Mouse (Mus musculus) lung, postnatal 0 days (tissue): Measurements from ENCODE around the gene Cyp4f40. TPM values are rescaled to one million over a fixed set of nuclear protein-coding genes. Genes with fewer than 3 reads are reported as not detected.
"Not testable (repeated sequence)": the region's sequence is repeated elsewhere in the genome, so short reads cannot be mapped to it uniquely, and the experiment has no call there.

ENCODE experiments used
- ATAC-seq: fragments of 200-750 bp; cut with Nextera tagmentation; 2 replicates; pipeline ENCODE4 v1.8.0; 2017; ENCODE audit warnings: moderate library complexity
- DNase-seq: peaks from one replicate; pipeline ENCODE4 v3.0.0-alpha.2; 2016; ENCODE audit warnings: low spot score
- H3K27ac ChIP-seq: fragments of 300-500 bp; sonication (generic); 2 replicates; pipeline ENCODE4 v1.5.1; 2014; ENCODE audit warnings: antibody characterized with exemption, mild to moderate bottlenecking, low read length, mixed read lengths
- H3K27me3 ChIP-seq: fragments of 300-500 bp; sonication (generic); replicated peaks from 2 replicates; pipeline ENCODE4 v1.6.1; 2014; ENCODE audit warnings: low read length, mixed read lengths; ENCODE audit not compliant: insufficient read depth
- H3K36me3 ChIP-seq: fragments of 300-500 bp; sonication (generic); 2 replicates; pipeline ENCODE4 v1.6.1; 2014; ENCODE audit warnings: low read length, mixed read lengths; ENCODE audit not compliant: insufficient read depth
- H3K4me1 ChIP-seq: fragments of 300-500 bp; sonication (generic); 2 replicates; pipeline ENCODE4 v1.6.1; 2014; ENCODE audit warnings: antibody characterized with exemption, low read depth, low read length, mixed read lengths; ENCODE audit not compliant: insufficient read depth
- H3K4me2 ChIP-seq: fragments of 300-500 bp; sonication (generic); replicated peaks from 2 replicates; pipeline ENCODE4 v1.6.1; 2014; ENCODE audit warnings: low read depth, mild to moderate bottlenecking, low read length, moderate library complexity, mixed read lengths
- H3K4me3 ChIP-seq: fragments of 300-500 bp; sonication (generic); 2 replicates; pipeline ENCODE4 v1.5.1; 2014; ENCODE audit warnings: low read depth, low read length
- H3K9ac ChIP-seq: fragments of 300-500 bp; sonication (generic); replicated peaks from 2 replicates; pipeline ENCODE4 v1.6.1; 2014; ENCODE audit warnings: low read depth, mild to moderate bottlenecking
- H3K9me3 ChIP-seq: fragments of 300-500 bp; sonication (generic); 2 replicates; pipeline ENCODE4 v1.6.1; 2016; ENCODE audit warnings: low read length, mixed read lengths
- CTCF ChIP-seq: IDR thresholded peaks from 2 replicates; pipeline ENCODE4 v1.5.1; 2016; ENCODE audit warnings: antibody characterized with exemption, mild to moderate bottlenecking
- EP300 ChIP-seq: IDR thresholded peaks from 2 replicates; pipeline ENCODE4 v1.6.1; 2016; ENCODE audit warnings: antibody characterized with exemption, mild to moderate bottlenecking, control low read depth
- WGBS: fragments of 180-500 bp; shearing (Covaris S2); extraction: QIAGEN DNeasy Blood & Tissue Kit; methylation state at CpG from one replicate; pipeline ENCODE4 v1.1.7; 2014; 5-methylcytosine and 5-hydroxymethylcytosine counted together
- polyA plus RNA-seq: library from polyadenylated mRNA; unstranded; fragments of >200 nt; fragmentation: Nextera tagmentation; extraction: Ambion mirVana; gene quantifications from 2 replicates; pipeline ENCODE4 v1.2.1, GENCODE M21; 2015

Gene Cyp4f40
- polyA plus RNA-seq, 1 experiment from 2014 or later: not detected

GRCm38 (mm10) chr17:32685048-32685750 lies 26.5 kb downstream of the Cyp4f40 start, which contains the start of gene Cyp4f15:
Cyp4f15 (plus strand) TSS chr17:32685627.
- Histone ChIP-seq H3K4me1 (no peaks in the 10 kb centered on the region), H3K9me3 (no peaks in the 10 kb centered on the region), H3K36me3 (no peaks in the 10 kb centered on the region), H3K4me2 (no peak within 1 kb of the TSS), H3K9ac (no peak within 1 kb of the TSS), H3K4me3 (no peak within 1 kb of the TSS), H3K27me3 (no peaks in the 10 kb centered on the region), H3K27ac (no peak within 1 kb of the TSS)
- no peak for TF ChIP-seq EP300
- no peak for TF ChIP-seq CTCF
- DNase-seq (no peak), ATAC-seq (no peak)
- 24% methylated on average over 7 of the region's 7 CpGs for WGBS

- Histone ChIP-seq H3K27me3 (no peaks in the 10 kb centered on the region), H3K27ac (no peak overlapping the region), H3K9ac (no peak overlapping the region), H3K9me3 (no peaks in the 10 kb centered on the region), H3K4me2 (no peak overlapping the region), H3K4me3 (no peak overlapping the region), H3K4me1 (no peaks in the 10 kb centered on the region), H3K36me3 (no peaks in the 10 kb centered on the region)
- TF ChIP-seq EP300: no peak
- TF ChIP-seq CTCF: no peak
- no peak for DNase-seq
- no peak for ATAC-seq
- 91% methylated on average over 5 of the region's 5 CpGs for WGBS
Measured at GRCm38 (mm10) chr17:32686722-32687121, 28.0 kb downstream of the Cyp4f40 start.

GRCm38 (mm10) chr17:32690959-32691358 lies 32.3 kb downstream of the Cyp4f40 start:
- no peaks in the 10 kb centered on the region for H3K36me3 ChIP-seq
- H3K27me3 ChIP-seq: no peaks in the 10 kb centered on the region
- WGBS: 87% methylated on average over 1 of the region's 1 CpGs
- ATAC-seq: no peak
- no peaks in the 10 kb centered on the region for H3K9me3 ChIP-seq
- no peak for DNase-seq
- TF ChIP-seq EP300 (no peak), CTCF (no peak)
- H3K9ac ChIP-seq: no peak overlapping the region
- no peaks in the 10 kb centered on the region for H3K4me1 ChIP-seq
- H3K4me2 ChIP-seq: no peak overlapping the region
- no peak overlapping the region for H3K4me3 ChIP-seq
- no peak overlapping the region for H3K27ac ChIP-seq

GRCm38 (mm10) chr17:32702826-32703225 lies 44.1 kb downstream of the Cyp4f40 start:
- no peak overlapping the region for H3K27ac ChIP-seq
- H3K36me3 ChIP-seq: no peaks in the 10 kb centered on the region
- peak; percentile 32 for DNase-seq
- TF ChIP-seq CTCF: peak; percentile 52
- no peak for TF ChIP-seq EP300
- H3K4me3 ChIP-seq: no peak overlapping the region
- 34% methylated on average over 22 of the region's 22 CpGs for WGBS
- peak; percentile 76 for ATAC-seq
- peak overlapping the region; percentile 27; the same call in 1 of the 2 replicates for H3K4me2 ChIP-seq
- H3K27me3 ChIP-seq: no peaks in the 10 kb centered on the region
- no peaks in the 10 kb centered on the region for H3K4me1 ChIP-seq
- H3K9me3 ChIP-seq: no peaks in the 10 kb centered on the region
- no peak overlapping the region for H3K9ac ChIP-seq

GRCm38 (mm10) chr17:32710541-32710940 lies 51.8 kb downstream of the Cyp4f40 start:
- not testable (repeated sequence) for H3K9ac ChIP-seq, H3K9me3 ChIP-seq, ATAC-seq, H3K4me1 ChIP-seq, H3K27me3 ChIP-seq, H3K36me3 ChIP-seq, H3K4me3 ChIP-seq, DNase-seq, H3K4me2 ChIP-seq, H3K27ac ChIP-seq

DNA sequence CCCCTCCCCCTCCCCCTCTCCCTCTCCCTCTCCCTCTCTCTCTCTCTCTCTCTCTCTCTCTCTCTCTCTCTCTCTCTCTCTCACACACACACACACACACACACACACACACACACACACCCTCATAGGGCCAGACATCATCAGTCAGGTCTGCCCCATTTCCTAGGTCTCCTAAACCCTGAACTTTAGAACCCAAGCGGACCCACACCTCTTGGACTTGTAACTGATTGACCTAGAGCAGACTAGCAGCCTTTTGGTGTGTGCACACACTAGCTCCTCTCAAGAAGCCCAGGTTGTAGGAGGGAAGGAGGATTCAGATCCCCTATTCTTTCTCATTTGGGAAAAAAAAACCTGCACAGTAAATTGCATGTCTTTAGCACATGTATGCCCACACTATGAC lies 63.5 kb downstream of the Cyp4f40 start:
- H3K27ac ChIP-seq, H3K9ac ChIP-seq, DNase-seq, ATAC-seq, H3K27me3 ChIP-seq, H3K4me2 ChIP-seq, H3K36me3 ChIP-seq, H3K4me3 ChIP-seq, H3K4me1 ChIP-seq, H3K9me3 ChIP-seq: not testable (repeated sequence)
- 74% methylated on average over 1 of the region's 1 CpGs for WGBS

GRCm38 (mm10) chr17:32722771-32723170 lies 64.1 kb downstream of the Cyp4f40 start:
- WGBS: 82% methylated on average over 7 of the region's 7 CpGs
- no peaks in the 10 kb centered on the region for H3K27me3 ChIP-seq
- no peak for DNase-seq
- no peak overlapping the region for H3K27ac ChIP-seq
- no peaks in the 10 kb centered on the region for H3K9me3 ChIP-seq
- ATAC-seq: no peak
- no peak overlapping the region for H3K4me2 ChIP-seq
- TF ChIP-seq EP300 (no peak), CTCF (no peak)
- H3K9ac ChIP-seq: no peak overlapping the region
- H3K4me3 ChIP-seq: no peak overlapping the region
- no peaks in the 10 kb centered on the region for H3K36me3 ChIP-seq
- H3K4me1 ChIP-seq: no peaks in the 10 kb centered on the region

GRCm38 (mm10) chr17:32726360-32726759 lies 67.7 kb downstream of the Cyp4f40 start:
- H3K27me3 ChIP-seq, H3K9me3 ChIP-seq, H3K4me2 ChIP-seq, H3K36me3 ChIP-seq, H3K27ac ChIP-seq, H3K4me1 ChIP-seq, ATAC-seq, H3K4me3 ChIP-seq, DNase-seq, H3K9ac ChIP-seq: not testable (repeated sequence)
